Mouse (Mus musculus) bone marrow, adult 2 months (tissue): ENCODE results near the gene 1520401A03Rik. TPM values are rescaled to one million over a fixed set of nuclear protein-coding genes. Genes with fewer than 3 reads are reported as not detected.

ENCODE experiments used
- H3K27ac ChIP-seq: fragments of 200-500 bp; 2 replicates; pipeline ENCODE4 v1.5.1; 2012; ENCODE audit warnings: low read depth, mild to moderate bottlenecking, control low read depth, inconsistent platforms, low read length; ENCODE audit not compliant: control insufficient read depth, poor library complexity, insufficient read depth
- H3K4me1 ChIP-seq: fragments of 200-500 bp; 2 replicates; pipeline ENCODE4 v1.6.1; 2011; ENCODE audit warnings: low read length; ENCODE audit not compliant: control insufficient read depth, insufficient read depth
- H3K4me3 ChIP-seq: fragments of 200-500 bp; replicated peaks from 2 replicates; pipeline ENCODE3; 2011; ENCODE audit warnings: mild to moderate bottlenecking, low read depth, low read length, control low read depth; ENCODE audit not compliant: control insufficient read depth
- CTCF ChIP-seq: fragments of 200-500 bp; IDR thresholded peaks from 2 replicates; pipeline ENCODE4 v1.5.1; 2011; ENCODE audit warnings: low read length, control low read depth; ENCODE audit not compliant: control insufficient read depth, insufficient read depth
- POLR2A ChIP-seq: fragments of 200-500 bp; IDR thresholded peaks from 2 replicates; pipeline ENCODE4 v1.6.1; 2011; ENCODE audit warnings: low read depth, mild to moderate bottlenecking, control low read depth, low read length, borderline replicate concordance; ENCODE audit not compliant: control insufficient read depth
- WGBS: fragments of 180-500 bp; shearing (Covaris S2); methylation state at CpG from one replicate; pipeline ENCODE4 v1.1.7; 2018; 5-methylcytosine and 5-hydroxymethylcytosine counted together
- polyA plus RNA-seq: library from polyadenylated mRNA; stranded (reverse); fragments of >200 nt; gene quantifications from 2 replicates; pipeline ENCODE4 v1.2.4, GENCODE M21; 2011; ENCODE audit warnings: low replicate concordance; ENCODE audit not compliant: missing spikeins, insufficient read depth, insufficient read length

1520401A03Rik gene
- polyA plus RNA-seq, 1 experiment: 3.5 TPM

DNA sequence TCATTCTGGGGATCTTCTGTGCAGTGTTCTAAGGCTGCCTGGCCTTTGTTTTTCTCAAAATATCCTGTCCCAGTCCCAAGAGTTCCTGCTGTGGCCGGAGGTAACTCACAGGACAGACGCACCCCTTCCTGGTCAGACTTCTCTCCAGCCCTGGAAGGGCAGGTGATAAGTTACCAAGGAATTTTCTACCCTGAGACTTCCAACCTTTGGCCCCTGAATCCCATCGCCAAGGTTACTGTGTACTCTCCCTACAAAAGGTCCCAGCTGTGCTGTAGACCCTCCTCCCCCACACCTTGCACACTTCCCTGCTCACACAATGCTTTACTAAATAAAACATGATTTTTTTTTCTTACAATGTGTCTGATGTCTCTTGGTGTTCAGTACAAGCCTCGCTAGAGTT is 40.5 kb downstream of the 1520401A03Rik start:
- Histone ChIP-seq H3K4me3 (no peak overlapping the region), H3K27ac (no peak overlapping the region), H3K4me1 (no peaks in the 10 kb centered on the region)
- 74% methylated on average over 4 of the region's 4 CpGs for WGBS
- TF ChIP-seq POLR2A (no peak), CTCF (no peak)

DNA sequence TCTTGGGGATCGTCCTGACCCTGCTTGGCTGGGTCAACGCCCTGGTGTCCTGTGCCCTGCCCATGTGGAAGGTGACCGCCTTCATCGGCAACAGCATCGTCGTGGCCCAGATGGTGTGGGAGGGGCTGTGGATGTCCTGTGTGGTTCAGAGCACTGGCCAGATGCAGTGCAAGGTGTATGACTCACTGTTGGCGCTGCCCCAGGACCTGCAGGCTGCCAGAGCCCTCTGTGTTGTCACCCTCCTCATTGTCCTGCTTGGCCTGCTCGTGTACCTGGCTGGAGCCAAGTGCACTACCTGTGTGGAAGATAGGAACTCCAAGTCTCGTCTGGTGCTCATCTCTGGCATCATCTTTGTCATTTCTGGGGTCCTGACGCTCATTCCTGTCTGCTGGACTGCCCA is 41.5 kb downstream of the 1520401A03Rik start:
- TF ChIP-seq CTCF (no peak), POLR2A (no peak)
- Histone ChIP-seq H3K4me1 (no peaks in the 10 kb centered on the region), H3K27ac (no peak overlapping the region), H3K4me3 (no peak overlapping the region)
- WGBS: 64% methylated on average over 10 of the region's 10 CpGs

DNA sequence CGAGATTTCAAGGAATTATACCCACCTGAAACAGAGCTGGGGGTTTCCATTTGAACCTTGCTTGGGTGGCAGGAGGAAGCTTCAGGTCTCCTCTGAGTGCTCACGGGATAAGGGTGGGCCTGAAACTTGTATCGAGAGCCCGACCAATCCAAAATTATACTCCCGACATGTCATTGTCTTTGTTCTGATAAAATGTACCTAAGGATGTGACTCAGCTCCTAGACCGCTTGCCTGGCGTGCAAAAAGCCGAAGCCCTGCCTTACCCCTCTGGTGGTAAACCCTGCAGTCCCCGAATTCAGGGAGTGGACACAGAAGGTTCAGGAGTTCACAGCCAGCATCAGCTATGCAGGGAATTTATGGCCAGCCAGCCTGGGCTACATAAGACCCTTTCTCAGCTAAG is 42.2 kb downstream of the 1520401A03Rik start:
- 72% methylated on average over 9 of the region's 9 CpGs for WGBS
- Histone ChIP-seq H3K4me1 (no peaks in the 10 kb centered on the region), H3K27ac (no peak overlapping the region), H3K4me3 (no peak overlapping the region)
- TF ChIP-seq CTCF (no peak), POLR2A (no peak)

DNA sequence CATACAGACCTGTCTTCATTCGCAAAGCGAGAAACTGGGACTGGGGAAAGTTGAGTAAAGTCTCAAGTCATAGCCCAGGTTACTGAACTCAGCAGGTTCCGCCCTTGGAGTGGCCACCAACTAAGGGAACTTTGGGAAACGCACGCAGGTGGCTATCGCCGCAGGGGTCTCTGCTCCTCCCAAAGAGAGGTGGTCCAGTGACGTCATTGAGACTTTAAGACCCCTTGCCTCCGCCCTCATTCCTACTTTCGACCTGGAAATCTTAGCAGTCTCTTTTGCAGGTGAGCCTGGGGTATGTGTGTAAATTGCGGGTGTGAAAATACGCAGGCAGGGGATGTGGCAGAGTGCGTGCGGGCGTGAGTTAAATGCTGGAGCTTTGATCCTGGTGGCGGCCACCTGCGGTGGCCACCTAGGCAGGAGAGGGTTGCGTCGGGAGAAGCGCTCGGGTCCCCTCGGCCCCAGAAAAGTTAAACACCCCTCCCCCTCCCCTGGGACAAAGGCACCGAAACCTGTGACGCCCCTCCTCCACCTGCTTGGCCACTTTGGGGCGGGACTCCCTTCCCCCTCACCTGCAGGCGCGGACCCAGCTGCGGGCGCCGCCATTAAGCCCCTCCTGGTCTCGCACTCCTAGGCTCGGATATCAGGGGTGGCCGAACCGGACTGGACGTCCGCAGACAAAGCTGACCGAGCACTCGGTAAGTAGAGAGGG is 43.3 kb downstream of the 1520401A03Rik start, which contains the start of gene Cldn6:
Gene Cldn6 (plus strand): TSS at position 123 of the 709 bp plus-strand sequence.
- Histone ChIP-seq H3K27ac (no peak within 1 kb of the TSS), H3K4me3 (no peak within 1 kb of the TSS), H3K4me1 (no peaks in the 10 kb centered on the region)
- TF ChIP-seq POLR2A (no peak), CTCF (no peak)
- WGBS: 13% methylated on average over 38 of the region's 38 CpGs

DNA sequence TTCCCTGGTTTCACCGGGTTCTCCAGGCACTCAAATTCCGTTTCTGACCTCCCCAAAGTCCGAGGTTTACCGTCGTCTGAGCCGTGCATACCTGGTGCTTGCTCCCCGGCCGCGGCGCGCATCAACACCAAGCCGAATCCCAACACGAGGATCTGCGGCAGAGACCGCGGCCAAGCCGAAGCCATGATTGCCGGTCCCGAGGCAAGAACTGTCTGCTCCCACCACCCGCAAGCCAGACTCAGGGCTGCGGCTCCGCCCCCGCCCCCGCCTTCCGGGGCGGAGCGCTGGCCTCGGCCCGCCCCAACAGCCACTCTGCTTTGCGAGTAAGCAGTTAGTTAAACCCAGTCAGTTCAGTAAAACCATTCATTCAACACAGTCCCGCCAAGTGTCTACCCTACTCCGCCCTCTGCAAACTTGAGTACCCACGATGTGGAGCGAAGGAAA is 45.3 kb downstream of the 1520401A03Rik start, which contains the start of gene Tnfrsf12a:
Gene Tnfrsf12a (minus strand): TSS at position 233 of the 444 bp plus-strand sequence.
- Histone ChIP-seq H3K27ac (no peak within 1 kb of the TSS; the same call in 1 of the 2 replicates), H3K4me3 (peak within 1 kb of the TSS; percentile 89), H3K4me1 (0 out of 2 replicates have a peak, but pooled peaks cover 1% of the 10 kb centered on the region)
- TF ChIP-seq CTCF (no peak), POLR2A (peak; percentile 86)
- under 1% methylated on average over 34 of the region's 34 CpGs for WGBS

GRCm38 (mm10) chr17:23676473-23677031 is 46.0 kb downstream of the 1520401A03Rik start:
- H3K4me1 ChIP-seq: 0 out of 2 replicates have a peak, but pooled peaks cover 1% of the 10 kb centered on the region
- peak overlapping the region; percentile 89 for H3K4me3 ChIP-seq
- WGBS: under 1% methylated on average over 36 of the region's 37 CpGs
- no peak for TF ChIP-seq POLR2A
- TF ChIP-seq CTCF: no peak
- no peak overlapping the region for H3K27ac ChIP-seq

DNA sequence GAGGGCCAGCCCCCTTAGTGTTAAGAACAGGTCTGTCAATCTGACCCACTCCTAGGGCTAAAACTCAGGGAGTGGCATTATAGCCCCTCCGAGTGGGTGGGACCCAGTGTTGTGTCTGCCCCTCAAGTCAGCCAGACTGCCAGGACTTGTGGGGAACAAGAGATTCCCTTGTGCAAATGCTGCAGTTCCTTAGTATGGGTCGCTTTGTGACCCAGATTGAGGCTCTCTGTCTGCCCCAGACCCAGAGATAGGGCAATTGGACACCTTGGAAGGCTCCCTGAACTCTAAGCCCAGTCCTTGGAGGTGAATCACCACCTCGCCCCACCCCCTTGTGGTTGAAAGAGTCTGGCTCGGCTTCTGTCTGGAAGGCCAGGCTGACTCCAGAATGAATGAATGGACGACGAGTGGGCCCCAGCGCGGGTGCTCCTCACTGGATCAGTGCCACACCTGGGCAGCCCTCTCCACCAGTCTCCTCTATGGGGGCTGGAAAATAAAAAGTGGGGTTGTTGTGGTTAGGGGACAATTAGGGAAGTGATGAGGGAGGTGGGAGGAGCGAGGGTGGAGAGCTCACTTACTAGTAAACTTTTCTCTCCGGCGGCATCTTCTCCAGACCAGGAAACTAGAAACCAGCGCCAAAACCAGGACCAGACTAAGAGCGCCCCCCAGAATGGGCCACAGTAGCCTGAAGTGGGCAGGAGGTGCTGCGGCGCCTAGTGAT is 46.9 kb downstream of the 1520401A03Rik start:
- peak overlapping the region; percentile 21; the same call in 1 of the 2 replicates for H3K27ac ChIP-seq
- WGBS: 15% methylated on average over 15 of the region's 15 CpGs
- TF ChIP-seq POLR2A (no peak), CTCF (no peak)
- H3K4me1 ChIP-seq: 0 out of 2 replicates have a peak, but pooled peaks cover 1% of the 10 kb centered on the region
- peak overlapping the region; percentile 39 for H3K4me3 ChIP-seq

DNA sequence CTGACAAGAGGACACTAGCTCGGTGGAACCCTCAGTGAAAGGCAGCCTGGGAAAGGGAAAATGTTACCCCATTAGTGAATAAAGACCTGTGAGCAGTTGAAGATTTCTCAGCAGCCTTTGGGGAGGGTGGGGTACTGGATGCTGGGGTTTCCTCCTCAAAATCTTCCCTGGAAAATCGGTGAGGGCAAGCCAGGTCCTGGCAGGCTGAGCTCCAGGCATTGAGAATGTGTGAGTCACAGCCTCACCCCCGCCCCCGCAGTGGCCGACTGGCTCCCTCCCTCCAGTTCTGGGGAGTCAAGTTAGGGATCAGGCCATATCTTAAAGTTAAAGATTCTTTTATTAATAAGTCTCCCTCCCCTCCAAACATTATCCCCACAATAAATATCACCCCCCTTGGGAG is 47.5 kb downstream of the 1520401A03Rik start:
- Histone ChIP-seq H3K4me3 (no peak overlapping the region), H3K27ac (no peak overlapping the region)

More for the DNA sequence above, 47.5 kb downstream of the 1520401A03Rik start:
- 71% methylated on average over 5 of the region's 5 CpGs for WGBS
- 0 out of 2 replicates have a peak, but pooled peaks cover 1% of the 10 kb centered on the region for H3K4me1 ChIP-seq
- TF ChIP-seq CTCF (no peak), POLR2A (no peak)
